Mouse (Mus musculus): Measurements from ENCODE around the gene Gm44805.

DNA sequence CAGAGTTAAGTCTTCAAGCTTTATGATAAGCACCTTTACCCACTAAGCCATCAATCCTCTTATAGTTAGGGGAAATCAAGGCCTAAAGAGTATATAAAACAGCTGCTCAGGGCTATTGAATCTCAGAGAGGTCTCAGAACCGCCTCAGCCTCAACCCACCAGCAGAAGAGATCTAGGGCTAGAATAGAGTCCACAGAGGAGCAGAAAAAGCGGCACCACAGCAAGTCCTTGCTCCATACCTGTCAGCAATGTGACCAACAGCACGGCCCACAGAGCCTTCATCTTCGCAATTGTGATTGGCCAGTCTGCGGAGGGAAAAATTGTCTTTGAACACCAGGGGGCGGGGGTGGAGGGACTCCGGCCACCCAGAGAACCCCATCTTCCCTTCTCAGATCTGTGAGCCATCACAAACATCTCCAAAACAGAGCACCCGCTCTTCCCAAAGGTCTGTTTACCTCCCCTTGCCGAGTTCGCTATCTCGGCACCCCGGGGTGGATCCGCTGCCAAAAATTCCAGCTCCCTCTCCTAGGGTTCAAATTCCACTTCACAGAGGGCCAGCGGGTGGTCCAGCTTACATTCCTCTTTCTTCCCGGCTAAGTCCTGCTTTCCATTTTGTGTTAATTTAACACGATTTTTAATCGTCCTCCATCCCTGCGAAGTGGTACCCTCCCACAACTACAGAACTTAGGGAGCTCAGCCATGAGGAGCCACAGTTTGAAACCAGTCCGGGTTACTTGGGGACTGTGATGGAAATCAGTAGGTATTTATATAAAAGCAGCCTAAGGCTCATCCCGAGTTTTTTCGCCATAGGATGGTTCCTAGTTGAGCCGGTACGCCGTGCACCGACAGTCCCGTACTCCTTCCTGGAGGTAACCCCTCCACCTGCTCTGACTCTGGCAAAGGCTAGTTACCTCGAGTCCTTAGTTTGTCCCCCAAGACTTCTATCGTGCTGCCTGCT, 17.0 kb upstream of the Gm44805 start:
- TF ChIP-seq MAX (IDR thresholded peaks at IDR 0.05; ENCODE audit: low read depth) (no peak), SRF (IDR thresholded peaks at IDR 0.05; ENCODE audit: control insufficient read depth, insufficient read length, low read depth) (no peak), E2F4 (IDR thresholded peaks at IDR 0.05; ENCODE audit: insufficient read depth) (no peak), MYOD1 (IDR thresholded peaks at IDR 0.05; ENCODE audit: control insufficient read depth in 1 of 3, insufficient read length in 2 of 3, low read depth in 2 of 3) (no peak), CEBPB (IDR thresholded peaks at IDR 0.05; ENCODE audit: insufficient read depth, poor library complexity, severe bottlenecking) (no peak), POLR2A (IDR thresholded peaks at IDR 0.05; ENCODE audit: insufficient read length, low read depth) (no peak), REST (IDR thresholded peaks at IDR 0.05; ENCODE audit: insufficient read depth, insufficient read length) (no peak), TCF12 (IDR thresholded peaks at IDR 0.05; ENCODE audit: insufficient read depth, poor library complexity, severe bottlenecking) (no peak), POLR2AphosphoS2 (IDR thresholded peaks at IDR 0.05; ENCODE audit: insufficient read length, low read depth) (peak; percentile 17), USF1 (IDR thresholded peaks at IDR 0.05; ENCODE audit: low read depth) (no peak), MYOG (IDR thresholded peaks at IDR 0.05; ENCODE audit: control insufficient read depth in 1 of 3, insufficient read depth in 1 of 3, insufficient read length in 2 of 3, low read depth in 2 of 3) (no peak), TCF3 (IDR thresholded peaks at IDR 0.05; ENCODE audit: insufficient read length, low read depth) (no peak)
